Mouse (Mus musculus) stomach, postnatal 0 days (tissue): ENCODE results near the gene Sat2. TPM values are rescaled to one million over a fixed set of nuclear protein-coding genes. Genes with fewer than 3 reads are reported as not detected.

ENCODE experiments used
- ATAC-seq: fragments of 200-750 bp; cut with Nextera tagmentation; 2 replicates; pipeline ENCODE4 v1.8.0; 2017; ENCODE audit not compliant: low FRiP score, low TSS enrichment
- DNase-seq: peaks from one replicate; pipeline ENCODE4 v3.0.0-alpha.2; 2016; ENCODE audit warnings: low spot score
- H3K27ac ChIP-seq: fragments of 300-500 bp; sonication (generic); replicated peaks from 2 replicates; pipeline ENCODE4 v1.5.1; 2014; ENCODE audit warnings: mild to moderate bottlenecking, control low read depth
- H3K27me3 ChIP-seq: fragments of 300-500 bp; sonication (generic); 2 replicates; pipeline ENCODE4 v1.6.1; 2014; ENCODE audit warnings: low read length; ENCODE audit not compliant: control insufficient read depth, insufficient read depth
- H3K36me3 ChIP-seq: fragments of 300-500 bp; sonication (generic); 2 replicates; pipeline ENCODE4 v1.6.1; 2014; ENCODE audit warnings: low read length, mixed read lengths; ENCODE audit not compliant: control insufficient read depth, insufficient read depth
- H3K4me1 ChIP-seq: fragments of 300-500 bp; sonication (generic); replicated peaks from 2 replicates; pipeline ENCODE4 v1.6.1; 2014; ENCODE audit warnings: antibody characterized with exemption; ENCODE audit not compliant: control insufficient read depth, insufficient read depth
- H3K4me2 ChIP-seq: fragments of 300-500 bp; sonication (generic); replicated peaks from 2 replicates; pipeline ENCODE4 v1.6.1; 2014; ENCODE audit warnings: low read depth, mild to moderate bottlenecking, control low read depth, moderate library complexity
- H3K4me3 ChIP-seq: fragments of 300-500 bp; sonication (generic); 2 replicates; pipeline ENCODE4 v1.5.1; 2014; ENCODE audit warnings: low read depth, low read length, control low read depth
- H3K9ac ChIP-seq: fragments of 300-500 bp; sonication (generic); 2 replicates; pipeline ENCODE4 v1.6.1; 2014; ENCODE audit warnings: mild to moderate bottlenecking, low read length, control low read depth, mixed read lengths
- H3K9me3 ChIP-seq: fragments of 300-500 bp; sonication (generic); 2 replicates; pipeline ENCODE4 v1.6.1; 2016; ENCODE audit warnings: low read length; ENCODE audit not compliant: control insufficient read depth
- CTCF ChIP-seq: IDR thresholded peaks from 2 replicates; pipeline ENCODE4 v1.5.1; 2016; ENCODE audit warnings: antibody characterized with exemption, low read depth, mild to moderate bottlenecking, moderate library complexity
- EP300 ChIP-seq: optimal IDR thresholded peaks from 2 replicates; pipeline ENCODE3; 2016; ENCODE audit warnings: antibody characterized with exemption
- WGBS: fragments of 180-500 bp; shearing (Covaris S2); extraction: QIAGEN DNeasy Blood & Tissue Kit; methylation state at CpG from one replicate; pipeline ENCODE4 v1.1.7; 2014; 5-methylcytosine and 5-hydroxymethylcytosine counted together
- microRNA counts: library from miRNA; unstranded; fragments of <30 nt; microRNA quantifications from one replicate; lab custom pipeline; 2015
- microRNA-seq: library from miRNA; unstranded; fragments of <30 nt; microRNA quantifications from one replicate; pipeline ENCODE4, GENCODE M21; 2016
- polyA plus RNA-seq: library from polyadenylated mRNA; unstranded; fragments of >200 nt; fragmentation: Nextera tagmentation; extraction: Ambion mirVana; gene quantifications from 2 replicates; pipeline ENCODE4 v1.2.1, GENCODE M21; 2015

Sat2 gene
- polyA plus RNA-seq, 1 experiment from 2014 or later: 15.5 TPM

GRCm38 (mm10) chr11:69672211-69672706 is 50.4 kb downstream of the Sat2 start, which contains the start of gene Eif4a1:
Gene Eif4a1, minus strand, starts transcription at chr11:69672423.
- peak within 1 kb of the TSS; percentile 100 for H3K9ac ChIP-seq
- H3K9me3 ChIP-seq: no peaks in the 10 kb centered on the region
- H3K27ac ChIP-seq: peak within 1 kb of the TSS; percentile 99
- H3K27me3 ChIP-seq: no peaks in the 10 kb centered on the region
- H3K36me3 ChIP-seq: peaks cover 28% of the 10 kb centered on the region
- peak within 1 kb of the TSS; percentile 88 for H3K4me2 ChIP-seq
- no peaks in the 10 kb centered on the region; the same call in 1 of the 2 replicates for H3K4me1 ChIP-seq
- TF ChIP-seq CTCF (no peak), EP300 (peak; percentile 48)
- WGBS: 1% methylated on average over 36 of the region's 36 CpGs
- H3K4me3 ChIP-seq: peak within 1 kb of the TSS; percentile 99
- peak; percentile 100 for DNase-seq
- peak; percentile 96 for ATAC-seq

MicroRNAs within 50 kb of the gene (microRNA counts, 519-probe panel; counts per million panel counts)
- microRNA mmu-miR-1934 (lab: Ali Mortazavi, UCI) (not detected), microRNA mmu-miR-467f (lab: Ali Mortazavi, UCI) (2,868 counts per million, percentile 8 among the panel's probes with 10 or more counts)

Small RNA genes lying within 50 kb of the gene (microRNA-seq; reads per million reads assigned to microRNA genes)
- 1.6 reads per million for gene Mir1934
- gene Mir467f: not detected

Other genes with a start within 250 kb of the Sat2 start
- gene Naa38, start 226.5 kb upstream of the Sat2 start, polyA plus RNA-seq: 153 and 170 TPM in 2 replicates
- 9.1 and 9.5 TPM in 2 replicates for gene Cyb5d1, start 226.4 kb upstream of the Sat2 start, polyA plus RNA-seq
- 14.9 and 17.8 TPM in 2 replicates for gene Tmem88, start 223.8 kb upstream of the Sat2 start, polyA plus RNA-seq
- gene Kdm6b, start 208.3 kb upstream of the Sat2 start, polyA plus RNA-seq: 12.9 and 13.1 TPM in 2 replicates
- 0.38 and 0.39 TPM in 2 replicates for gene Dnah2, start 72.9 kb upstream of the Sat2 start, polyA plus RNA-seq
- 3.9 and 4.4 TPM in 2 replicates for gene Efnb3, start 61.8 kb upstream of the Sat2 start, polyA plus RNA-seq
- 8.7 and 9.0 TPM in 2 replicates for gene Wrap53, start 41.8 kb upstream of the Sat2 start, polyA plus RNA-seq
- gene Trp53, start 41.7 kb upstream of the Sat2 start, polyA plus RNA-seq: 45.0 and 51.4 TPM in 2 replicates
- 5.3 and 7.2 TPM in 2 replicates for gene Atp1b2, start 16.1 kb upstream of the Sat2 start, polyA plus RNA-seq
- not detected in 2 replicates for gene Shbg, start 4.1 kb upstream of the Sat2 start, polyA plus RNA-seq
- 10.8 and 11.6 TPM in 2 replicates for gene Fxr2, start 11.0 kb downstream of the Sat2 start, polyA plus RNA-seq
- 7.7 and 7.9 TPM in 2 replicates for gene Sox15, start 33.3 kb downstream of the Sat2 start, polyA plus RNA-seq
- 69.1 and 72.6 TPM in 2 replicates for gene Mpdu1, start 40.6 kb downstream of the Sat2 start, polyA plus RNA-seq
- gene Cd68, start 44.1 kb downstream of the Sat2 start, polyA plus RNA-seq: 16.7 and 17.9 TPM in 2 replicates
- gene Eif4a1, start 50.4 kb downstream of the Sat2 start, polyA plus RNA-seq: 339 and 351 TPM in 2 replicates
- 30.5 and 32.4 TPM in 2 replicates for gene Senp3, start 60.1 kb downstream of the Sat2 start, polyA plus RNA-seq
- gene Tnfsf13, start 63.8 kb downstream of the Sat2 start, polyA plus RNA-seq: 0.50 and 0.75 TPM in 2 replicates
- gene Tnfsf12, start 73.8 kb downstream of the Sat2 start, polyA plus RNA-seq: 6.9 and 9.7 TPM in 2 replicates
- gene Tnfsfm13, start 74.1 kb downstream of the Sat2 start, polyA plus RNA-seq: 4.1 and 4.2 TPM in 2 replicates
- gene Polr2a, start 136.6 kb downstream of the Sat2 start, polyA plus RNA-seq: 7.9 and 9.0 TPM in 2 replicates
- 0.11 TPM in 1 of 2 replicates, not detected in the other for gene Slc35g3, start 139.9 kb downstream of the Sat2 start, polyA plus RNA-seq
- gene Zbtb4, start 143.9 kb downstream of the Sat2 start, polyA plus RNA-seq: 2.6 and 2.7 TPM in 2 replicates
- 4.3 and 5.0 TPM in 2 replicates for gene Chrnb1, start 173.9 kb downstream of the Sat2 start, polyA plus RNA-seq
- gene Fgf11, start 179.8 kb downstream of the Sat2 start, polyA plus RNA-seq: 0.67 and 0.90 TPM in 2 replicates
- gene Tmem102, start 183.6 kb downstream of the Sat2 start, polyA plus RNA-seq: 28.4 and 34.4 TPM in 2 replicates
- gene Gm39566, start 193.3 kb downstream of the Sat2 start, polyA plus RNA-seq: not detected in 2 replicates
- gene Spem2, start 196.4 kb downstream of the Sat2 start, polyA plus RNA-seq: not detected in 2 replicates
- not detected in 2 replicates for gene Spem1, start 200.2 kb downstream of the Sat2 start, polyA plus RNA-seq
- gene Nlgn2, start 215.8 kb downstream of the Sat2 start, polyA plus RNA-seq: 2.5 and 2.7 TPM in 2 replicates
- gene Tmem256, start 216.5 kb downstream of the Sat2 start, polyA plus RNA-seq: 329 and 366 TPM in 2 replicates
- 54.4 and 58.4 TPM in 2 replicates for gene Plscr3, start 224.4 kb downstream of the Sat2 start, polyA plus RNA-seq
- gene Tnk1, start 236.7 kb downstream of the Sat2 start, polyA plus RNA-seq: 12.3 TPM in 2 replicates